Mouse (Mus musculus): ENCODE measurements around the gene Lrrk1. TPM values are rescaled to one million over a fixed set of nuclear protein-coding genes. Genes with fewer than 3 reads are reported as not detected.

The Lrrk1 gene
- total RNA-seq, 2 experiments from 2014 or later, result 11.9 to 13.3 TPM

DNA sequence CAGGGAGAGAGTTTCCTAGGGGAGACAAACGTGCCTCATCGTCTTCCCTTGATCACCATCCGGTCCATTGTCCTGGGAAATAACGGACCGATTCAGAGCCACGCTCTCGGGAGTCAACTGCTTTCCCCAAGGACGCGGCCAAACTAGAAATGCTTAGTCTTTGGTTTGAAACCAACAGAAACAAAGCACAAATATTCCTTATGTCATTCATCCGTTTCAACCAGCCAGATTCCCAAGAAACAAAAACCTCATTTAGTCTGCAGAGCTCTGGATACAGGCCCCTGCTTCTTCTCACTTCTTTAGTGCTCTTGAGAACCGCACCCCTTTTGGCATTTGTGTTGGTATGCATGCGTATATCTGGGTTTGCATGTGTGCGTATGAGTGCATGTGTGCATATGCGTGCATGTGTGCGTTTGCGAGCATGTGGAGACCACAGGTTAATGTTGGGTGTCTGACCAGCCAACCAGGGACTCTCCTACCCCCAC is 82.4 kb downstream of the Lrrk1 start:
- intact Hi-C loops (cut with DNase I), result no loop called here
- peak in 1 of 2 experiments; percentile 37 for DNase-seq

- intact Hi-C loops (cut with DNase I), result no loop called here
Measured at GRCm38 (mm10) chr7:66304993-66305713, 83.0 kb downstream of the Lrrk1 start.

GRCm38 (mm10) chr7:66303922-66304660 is 84.1 kb downstream of the Lrrk1 start:
- intact Hi-C loops (cut with DNase I), result no loop called here
- no peak for DNase-seq

More at GRCm38 (mm10) chr7:66304993-66305713, 83.0 kb downstream of the Lrrk1 start:
- peak in 1 of 2 experiments; percentile 30 for DNase-seq

- intact Hi-C loops (cut with DNase I), result no loop called here
Measured at GRCm38 (mm10) chr7:66301486-66301885, 86.7 kb downstream of the Lrrk1 start.

DNA sequence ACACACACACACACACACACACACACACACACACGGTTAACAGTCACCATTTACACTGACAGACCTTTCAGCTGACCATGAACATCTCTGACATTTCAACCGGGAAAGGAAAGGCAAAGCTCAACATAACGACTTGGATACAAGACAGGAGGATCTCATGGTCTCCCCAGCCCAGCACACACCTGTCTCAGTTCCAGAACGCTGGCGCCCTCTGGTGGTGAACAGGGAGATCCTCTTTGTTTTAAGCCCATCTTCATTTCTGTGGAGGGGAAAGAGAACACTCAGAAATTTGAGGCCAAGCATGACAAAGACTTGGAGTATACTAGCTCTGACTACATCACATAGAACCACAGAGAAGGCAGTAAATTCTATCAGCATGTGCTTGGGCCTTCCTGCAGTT is 87.5 kb downstream of the Lrrk1 start:
- DNase-seq, result peak; percentile 77 to 90
- intact Hi-C loops (cut with DNase I), result loop anchor here (1.0 kb wide), 1 partner anchor 198 kb away; no protein-coding TSS in a partner anchor

More at GRCm38 (mm10) chr7:66301486-66301885, 86.7 kb downstream of the Lrrk1 start:
- DNase-seq, result no peak

DNA sequence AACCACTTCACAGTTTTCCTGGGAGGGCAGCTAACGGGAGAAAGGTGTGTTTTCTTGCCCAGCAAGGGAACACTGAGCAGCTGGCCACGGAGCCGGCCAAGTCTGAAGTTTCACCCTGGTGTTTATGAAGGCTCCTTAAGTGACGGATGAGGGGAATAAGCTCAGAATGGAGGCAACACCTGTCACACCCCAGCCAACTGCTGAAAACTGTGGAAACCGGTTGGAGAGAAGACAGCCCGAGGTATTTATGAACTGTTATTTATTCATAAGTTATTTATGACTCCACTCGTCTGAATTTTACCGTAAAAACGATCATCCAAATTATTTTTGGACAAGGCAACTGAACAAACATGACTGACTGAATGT is 90.5 kb downstream of the Lrrk1 start:
- intact Hi-C loops (cut with DNase I), result loop anchor here (5.0 kb wide), 1 partner anchor 40 kb away; no protein-coding TSS in a partner anchor
- no peak for DNase-seq

DNA sequence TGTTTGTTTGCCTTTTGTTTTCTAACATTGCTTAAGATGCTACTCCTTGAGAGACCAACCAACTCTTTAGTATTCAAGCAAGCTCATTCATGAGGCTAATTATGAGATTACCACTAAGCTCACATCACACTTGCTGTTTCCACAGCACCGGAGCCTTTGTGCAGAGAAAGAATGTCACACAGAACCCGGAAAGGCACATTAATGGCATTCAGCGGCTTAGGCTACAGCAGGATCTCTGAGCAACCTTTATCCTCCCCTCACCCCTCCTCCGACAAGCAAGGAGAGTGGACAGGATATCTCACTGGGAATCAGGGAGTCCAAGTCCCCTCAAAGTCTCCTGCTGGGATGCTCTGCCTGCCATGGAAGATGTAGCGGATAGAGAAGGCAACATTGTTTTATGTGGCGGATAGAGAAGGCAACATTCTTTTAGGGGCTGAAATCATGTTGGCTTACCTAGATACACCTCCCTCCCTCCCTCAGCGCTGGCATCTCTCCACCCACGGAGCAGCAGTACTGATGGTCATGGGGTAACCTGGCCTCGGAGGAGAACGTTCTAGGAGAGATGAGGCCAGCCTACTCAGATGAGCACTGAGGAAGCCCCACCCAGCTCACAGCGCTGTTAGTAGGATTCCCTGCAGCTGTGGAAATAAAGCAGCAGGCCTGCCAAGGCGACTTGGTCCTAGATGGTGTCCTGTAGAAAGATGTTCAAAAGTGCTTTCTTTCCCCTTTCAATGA is 91.1 kb downstream of the Lrrk1 start:
- intact Hi-C loops (cut with DNase I), result loop anchor here (5.0 kb wide), 1 partner anchor 40 kb away; no protein-coding TSS in a partner anchor
- DNase-seq, result no peak

DNA sequence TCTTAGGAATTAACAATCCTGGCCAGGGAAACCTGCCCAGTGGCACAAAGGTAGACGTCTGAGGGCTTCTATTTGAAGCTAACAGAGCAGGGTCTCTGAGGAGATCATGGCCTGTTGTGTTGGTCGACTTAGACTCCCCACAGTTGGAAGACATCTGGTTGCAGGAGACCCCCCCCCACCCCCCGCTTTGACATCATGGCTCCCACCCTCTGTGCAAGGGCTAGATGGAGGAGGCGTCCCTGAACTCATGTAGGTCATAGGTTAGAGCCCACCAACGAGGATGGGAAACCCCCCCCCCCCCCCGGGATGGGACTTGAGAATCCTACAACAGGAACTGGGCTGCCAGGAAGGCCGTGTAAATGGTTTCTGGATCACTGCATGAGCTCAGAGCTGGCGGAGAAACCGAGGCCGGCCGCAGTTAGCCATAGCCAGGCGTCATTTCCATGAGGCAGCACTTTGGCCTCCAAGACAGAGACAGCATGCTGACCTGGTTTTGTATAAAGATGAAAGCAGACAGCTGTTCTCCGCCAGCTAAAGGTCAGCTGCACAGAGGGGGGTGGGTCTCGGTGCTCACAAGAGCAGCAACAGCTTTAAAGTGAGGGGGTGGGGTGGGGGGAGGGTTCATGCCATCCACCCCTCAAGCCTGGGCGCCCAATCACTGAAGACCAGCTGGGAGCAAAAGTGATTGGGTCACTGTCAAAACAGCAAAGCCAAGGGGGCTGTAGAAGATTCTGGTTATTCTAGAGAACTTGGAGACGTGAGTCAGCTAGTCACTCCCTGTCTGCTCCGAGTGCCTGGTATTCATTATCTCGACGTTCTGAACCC is 95.4 kb downstream of the Lrrk1 start:
- peak; percentile 45 to 51 for DNase-seq
- intact Hi-C loops (cut with DNase I), result no loop called here

- intact Hi-C loops (cut with DNase I), result no loop called here
Measured at GRCm38 (mm10) chr7:66292010-66292409, 96.1 kb downstream of the Lrrk1 start.

GRCm38 (mm10) chr7:66282984-66283612 is 105.1 kb downstream of the Lrrk1 start:
- DNase-seq, result no peak
- intact Hi-C loops (cut with DNase I), result no loop called here

More at GRCm38 (mm10) chr7:66292010-66292409, 96.1 kb downstream of the Lrrk1 start:
- no peak for DNase-seq

- intact Hi-C loops (cut with DNase I), result no loop called here
- DNase-seq, result no peak
Measured at GRCm38 (mm10) chr7:66282265-66282664, 105.9 kb downstream of the Lrrk1 start.

DNA sequence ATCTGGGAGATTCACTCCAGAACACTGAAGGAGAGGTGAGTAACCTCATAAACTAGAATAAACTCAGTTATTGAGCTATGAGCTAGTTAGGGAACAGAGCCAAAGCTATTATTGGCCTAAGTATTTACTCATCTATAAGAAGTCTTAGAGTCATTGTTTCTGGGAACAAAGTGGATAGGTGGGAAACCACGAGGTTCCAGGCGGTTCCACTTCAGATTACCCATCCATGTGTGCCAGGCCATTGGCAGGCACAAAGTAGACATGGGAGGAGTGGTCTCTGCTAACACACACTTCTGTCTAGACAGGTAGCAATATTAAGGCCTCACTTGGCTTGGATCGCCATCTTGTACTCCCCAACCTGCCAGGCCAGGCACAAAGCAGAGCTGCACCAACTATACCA is 110.1 kb downstream of the Lrrk1 start:
- intact Hi-C loops (cut with DNase I), result no loop called here
- no peak for DNase-seq

DNA sequence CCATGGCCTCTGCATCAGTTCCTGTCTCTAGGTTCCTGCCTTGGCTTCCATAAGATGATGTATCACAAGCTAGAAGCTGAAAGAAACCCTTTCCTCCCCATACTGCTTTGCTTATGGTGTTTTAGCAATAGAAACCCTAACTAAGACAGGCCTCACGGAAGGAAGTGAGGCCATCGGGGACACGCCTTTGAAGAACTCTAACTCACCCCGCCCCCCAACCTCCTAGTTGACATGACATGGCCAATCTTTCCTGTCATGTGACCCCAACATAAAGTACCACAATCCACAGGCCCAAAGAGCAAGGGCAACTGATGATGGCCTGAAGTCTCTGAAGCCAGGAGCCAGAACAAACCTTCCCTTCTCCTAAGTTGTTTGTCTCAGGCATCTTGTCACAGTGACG is 114.7 kb downstream of the Lrrk1 start:
- intact Hi-C loops (cut with DNase I), result no loop called here
- DNase-seq, result no peak

DNA sequence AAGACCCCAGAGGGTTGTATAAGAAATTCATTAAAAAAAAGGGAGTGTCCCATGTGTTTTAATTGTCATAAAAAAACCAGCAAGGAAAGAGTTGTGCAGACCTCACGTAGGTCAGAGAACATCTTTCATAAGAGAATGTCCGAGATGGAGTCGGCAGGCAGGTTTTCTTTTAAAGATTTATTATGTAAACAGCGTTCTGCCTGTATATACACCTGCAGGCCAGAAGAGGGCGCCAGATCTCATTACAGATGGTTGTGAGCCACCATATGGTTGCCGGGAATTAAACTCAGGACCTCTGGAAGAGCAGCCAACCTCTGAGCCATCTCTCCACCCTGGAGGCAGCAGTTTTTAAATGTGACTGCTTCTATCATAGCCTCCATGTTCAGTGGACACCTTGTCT is 116.9 kb downstream of the Lrrk1 start:
- intact Hi-C loops (cut with DNase I), result no loop called here
- DNase-seq, result no peak

GRCm38 (mm10) chr7:66266942-66267850 is 121.0 kb downstream of the Lrrk1 start:
- DNase-seq, result no peak
- intact Hi-C loops (cut with DNase I), result no loop called here

GRCm38 (mm10) chr7:66263421-66263820 is 124.7 kb downstream of the Lrrk1 start:
- intact Hi-C loops (cut with DNase I), result no loop called here

GRCm38 (mm10) chr7:66262570-66263156 is 125.5 kb downstream of the Lrrk1 start:
- intact Hi-C loops (cut with DNase I), result no loop called here
- DNase-seq, result no peak

More at GRCm38 (mm10) chr7:66263421-66263820, 124.7 kb downstream of the Lrrk1 start:
- no peak for DNase-seq

DNA sequence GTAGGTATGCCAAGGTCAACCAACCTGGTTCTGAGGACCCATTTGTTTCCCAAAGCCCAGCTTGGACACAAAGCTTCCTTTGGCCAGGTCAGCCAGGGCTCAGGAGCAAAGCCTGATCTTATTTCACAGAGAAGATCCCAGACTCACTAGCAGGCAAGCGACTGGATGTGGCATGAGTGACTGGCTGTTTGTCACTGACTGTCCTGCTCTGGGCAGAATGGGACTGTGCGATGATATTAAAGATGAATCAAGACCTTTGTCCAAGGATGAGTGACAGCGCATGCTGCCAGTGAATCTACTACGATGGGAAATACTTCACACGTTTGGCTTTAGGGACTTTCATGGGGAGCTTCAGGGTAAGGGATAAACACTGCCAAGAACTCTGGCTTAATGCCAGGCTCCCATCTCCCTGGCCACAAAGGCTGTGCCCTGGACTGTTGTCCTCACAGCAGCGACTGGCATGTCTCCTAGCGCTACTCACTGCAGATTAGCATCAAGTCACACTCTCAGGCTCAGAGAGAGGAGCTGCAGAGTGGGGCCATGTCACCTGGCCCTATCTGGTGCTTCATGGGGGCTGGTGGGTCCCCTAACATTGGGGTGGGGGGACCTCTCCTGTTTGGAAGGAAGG is 127.3 kb downstream of the Lrrk1 start:
- peak; percentile 27 to 33 for DNase-seq

More for the DNA sequence above, 127.3 kb downstream of the Lrrk1 start:
- intact Hi-C loops (cut with DNase I), result no loop called here
